Mouse (Mus musculus) kidney, embryonic 14.5 days (tissue): ENCODE data around the gene Uimc1. TPM values are rescaled to one million over a fixed set of nuclear protein-coding genes. Genes with fewer than 3 reads are reported as not detected.

Experiments
- ATAC-seq: fragments of 200-750 bp; cut with Nextera tagmentation; 2 replicates; pipeline ENCODE4 v1.8.0; 2017; ENCODE audit warnings: moderate number of reproducible peaks, mild to moderate bottlenecking, moderate TSS enrichment, moderate library complexity; ENCODE audit not compliant: low FRiP score, low TSS enrichment
- H3K27ac ChIP-seq: fragments of 300-500 bp; sonication (generic); 2 replicates; pipeline ENCODE4 v1.5.1; 2014; ENCODE audit warnings: low read depth, mild to moderate bottlenecking, low read length, moderate library complexity, mixed read lengths
- H3K27me3 ChIP-seq: fragments of 300-500 bp; sonication (generic); 2 replicates; pipeline ENCODE4 v1.6.1; 2014; ENCODE audit warnings: mild to moderate bottlenecking, low read length; ENCODE audit not compliant: control insufficient read depth, insufficient read depth
- H3K36me3 ChIP-seq: fragments of 300-500 bp; sonication (generic); 2 replicates; pipeline ENCODE4 v1.6.1; 2014; ENCODE audit warnings: low read length, mixed read lengths; ENCODE audit not compliant: control insufficient read depth, insufficient read depth
- H3K4me1 ChIP-seq: fragments of 300-500 bp; sonication (generic); 2 replicates; pipeline ENCODE4 v1.6.1; 2014; ENCODE audit warnings: low read length, mixed read lengths; ENCODE audit not compliant: control insufficient read depth, insufficient read depth
- H3K4me2 ChIP-seq: fragments of 300-500 bp; sonication (generic); replicated peaks from 2 replicates; pipeline ENCODE4 v1.6.1; 2014; ENCODE audit warnings: low read depth, mild to moderate bottlenecking, low read length
- H3K4me3 ChIP-seq: fragments of 300-500 bp; sonication (generic); 2 replicates; pipeline ENCODE4 v1.5.1; 2014; ENCODE audit warnings: mild to moderate bottlenecking, low read length
- H3K9ac ChIP-seq: fragments of 300-500 bp; sonication (generic); 2 replicates; pipeline ENCODE4 v1.6.1; 2014; ENCODE audit warnings: low read depth, mild to moderate bottlenecking, low read length, moderate library complexity
- H3K9me3 ChIP-seq: fragments of 300-500 bp; sonication (generic); 2 replicates; pipeline ENCODE4 v1.6.1; 2016; ENCODE audit warnings: low read length; ENCODE audit not compliant: control insufficient read depth
- WGBS: fragments of 180-500 bp; shearing (Covaris S2); extraction: QIAGEN DNeasy Blood & Tissue Kit; methylation state at CpG from one replicate; pipeline ENCODE4 v1.1.7; 2014; 5-methylcytosine and 5-hydroxymethylcytosine counted together
- polyA plus RNA-seq: library from polyadenylated mRNA; unstranded; fragments of >200 nt; fragmentation: Nextera tagmentation; extraction: Ambion mirVana; gene quantifications from 2 replicates; pipeline ENCODE4 v1.2.1, GENCODE M21; 2014

Gene Uimc1
- polyA plus RNA-seq, 1 experiment from 2014 or later: 29.6 TPM

- ATAC-seq: no peak
- no peak overlapping the region for H3K9ac ChIP-seq
- 44% methylated on average over 7 of the region's 7 CpGs for WGBS
- no peak overlapping the region for H3K4me3 ChIP-seq
- 0 out of 2 replicates have a peak, but pooled peaks cover 4% of the 10 kb centered on the region for H3K36me3 ChIP-seq
- no peak overlapping the region for H3K27ac ChIP-seq
- H3K9me3 ChIP-seq: no peaks in the 10 kb centered on the region
- H3K27me3 ChIP-seq: no peaks in the 10 kb centered on the region
- no peaks in the 10 kb centered on the region for H3K4me1 ChIP-seq
- H3K4me2 ChIP-seq: no peak overlapping the region
These were observed 30.4 kb downstream of the Uimc1 start for GRCm38 (mm10) chr13:55069719-55070118.

DNA sequence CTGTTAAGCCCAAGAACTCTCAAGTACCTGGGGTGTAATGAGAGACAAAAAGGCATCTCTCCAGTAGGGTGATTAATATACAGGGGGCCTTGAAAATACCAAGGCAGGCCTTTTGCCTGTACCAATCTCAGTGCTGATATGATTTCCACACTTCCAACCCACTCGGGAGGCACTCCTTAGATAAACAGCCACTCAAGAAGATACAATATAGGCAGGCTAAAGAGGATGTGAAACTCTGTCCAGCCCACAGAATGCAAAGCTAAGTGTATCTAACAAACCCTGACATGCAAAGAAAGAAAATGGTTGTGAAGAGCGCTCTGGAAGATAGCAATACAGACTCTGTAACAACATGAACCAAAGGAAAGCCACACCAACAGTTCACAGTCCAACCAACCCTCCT is 36.8 kb downstream of the Uimc1 start:
- H3K4me3 ChIP-seq: no peak overlapping the region
- H3K4me1 ChIP-seq: no peaks in the 10 kb centered on the region; the same call in 1 of the 2 replicates
- 68% methylated on average over 2 of the region's 2 CpGs for WGBS
- no peak for ATAC-seq
- H3K27me3 ChIP-seq: no peaks in the 10 kb centered on the region
- no peak overlapping the region for H3K4me2 ChIP-seq
- no peak overlapping the region for H3K9ac ChIP-seq
- H3K36me3 ChIP-seq: no peaks in the 10 kb centered on the region; the same call in 1 of the 2 replicates
- H3K9me3 ChIP-seq: no peaks in the 10 kb centered on the region
- H3K27ac ChIP-seq: no peak overlapping the region

DNA sequence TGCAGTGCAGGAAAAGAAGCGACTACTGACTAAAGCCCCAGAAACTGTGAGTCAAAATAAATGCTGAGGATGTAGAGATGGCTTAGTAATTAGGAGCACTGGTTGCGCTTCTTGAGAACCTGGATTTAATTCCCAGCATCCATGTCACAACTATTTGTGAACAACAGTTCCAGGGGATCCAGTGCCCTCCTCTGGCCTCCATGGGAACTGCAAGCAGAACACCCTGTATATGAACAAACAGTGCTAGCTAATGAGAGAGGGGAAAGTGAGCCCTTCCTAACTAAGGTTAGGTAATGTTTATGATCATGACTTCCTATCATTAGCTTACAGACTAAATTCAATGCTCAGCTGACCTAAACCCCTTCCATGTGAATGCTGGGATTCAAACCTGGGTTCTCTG is 42.1 kb downstream of the Uimc1 start:
- H3K27me3 ChIP-seq: no peaks in the 10 kb centered on the region
- H3K4me3 ChIP-seq: no peak overlapping the region
- no peak for ATAC-seq
- H3K9me3 ChIP-seq: no peaks in the 10 kb centered on the region
- no peak overlapping the region for H3K9ac ChIP-seq
- no peaks in the 10 kb centered on the region; the same call in 1 of the 2 replicates for H3K4me1 ChIP-seq
- H3K27ac ChIP-seq: no peak overlapping the region
- 97% methylated on average over 2 of the region's 2 CpGs for WGBS
- no peak overlapping the region for H3K4me2 ChIP-seq
- peaks cover 10% of the 10 kb centered on the region; the same call in 1 of the 2 replicates for H3K36me3 ChIP-seq

GRCm38 (mm10) chr13:55047706-55048105 is 52.4 kb downstream of the Uimc1 start:
- Histone ChIP-seq H3K4me1 (no peaks in the 10 kb centered on the region), H3K27me3 (no peaks in the 10 kb centered on the region), H3K4me3 (no peak overlapping the region), H3K4me2 (no peak overlapping the region), H3K9me3 (no peaks in the 10 kb centered on the region), H3K27ac (no peak overlapping the region), H3K9ac (no peak overlapping the region), H3K36me3 (peaks cover 13% of the 10 kb centered on the region; the same call in 1 of the 2 replicates)
- no peak for ATAC-seq
- 80% methylated on average over 3 of the region's 3 CpGs for WGBS

DNA sequence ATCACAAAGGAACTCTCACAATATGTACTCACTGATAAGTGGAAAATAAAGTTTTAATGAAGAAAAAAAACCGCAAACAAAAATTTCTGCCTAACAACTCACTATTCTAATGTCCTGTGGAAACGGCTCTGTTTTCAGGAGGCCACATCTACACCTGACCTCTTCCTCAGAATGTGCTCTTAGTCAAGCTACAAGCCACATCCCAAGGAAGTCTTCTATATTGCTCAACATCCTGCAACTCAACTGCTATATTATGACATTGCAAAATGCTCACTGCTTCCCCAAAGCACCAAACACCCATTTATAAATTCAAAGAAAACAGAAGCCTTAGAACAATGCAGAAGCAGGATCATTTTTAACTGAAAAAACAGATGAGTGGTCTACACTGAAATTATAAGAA is 60.1 kb downstream of the Uimc1 start:
- 95% methylated on average over 2 of the region's 2 CpGs for WGBS
- Histone ChIP-seq H3K9me3 (no peaks in the 10 kb centered on the region), H3K4me1 (no peaks in the 10 kb centered on the region), H3K36me3 (peaks cover 13% of the 10 kb centered on the region; the same call in 1 of the 2 replicates), H3K4me2 (no peak overlapping the region), H3K4me3 (no peak overlapping the region), H3K9ac (no peak overlapping the region), H3K27me3 (no peaks in the 10 kb centered on the region), H3K27ac (no peak overlapping the region)
- ATAC-seq: no peak

DNA sequence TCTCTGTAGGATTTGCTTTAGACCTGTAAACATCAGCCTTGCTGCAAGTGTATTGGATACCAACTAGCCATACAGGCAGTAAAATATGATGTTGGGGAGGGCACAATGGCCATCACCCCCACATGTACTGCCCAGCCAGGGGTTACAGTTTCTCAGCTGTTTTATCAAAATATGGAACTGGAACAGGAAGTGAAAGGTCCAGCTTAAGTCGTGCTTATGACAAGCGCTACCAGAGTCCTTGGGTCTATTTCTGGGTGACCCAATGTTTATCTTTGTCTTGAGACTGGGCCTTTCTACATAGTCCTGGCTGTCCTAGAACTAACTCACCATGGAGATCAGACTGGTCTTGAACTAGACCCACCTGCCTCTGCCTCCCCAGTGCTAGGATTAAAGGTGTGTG is 75.9 kb downstream of the Uimc1 start:
- Histone ChIP-seq H3K4me2 (no peak overlapping the region), H3K27me3 (no peaks in the 10 kb centered on the region), H3K27ac (no peak overlapping the region), H3K9ac (no peak overlapping the region), H3K9me3 (no peaks in the 10 kb centered on the region), H3K36me3 (peaks cover 11% of the 10 kb centered on the region; the same call in 1 of the 2 replicates), H3K4me1 (no peaks in the 10 kb centered on the region), H3K4me3 (no peak overlapping the region)
- ATAC-seq: no peak
- WGBS: 87% methylated on average over 2 of the region's 2 CpGs

DNA sequence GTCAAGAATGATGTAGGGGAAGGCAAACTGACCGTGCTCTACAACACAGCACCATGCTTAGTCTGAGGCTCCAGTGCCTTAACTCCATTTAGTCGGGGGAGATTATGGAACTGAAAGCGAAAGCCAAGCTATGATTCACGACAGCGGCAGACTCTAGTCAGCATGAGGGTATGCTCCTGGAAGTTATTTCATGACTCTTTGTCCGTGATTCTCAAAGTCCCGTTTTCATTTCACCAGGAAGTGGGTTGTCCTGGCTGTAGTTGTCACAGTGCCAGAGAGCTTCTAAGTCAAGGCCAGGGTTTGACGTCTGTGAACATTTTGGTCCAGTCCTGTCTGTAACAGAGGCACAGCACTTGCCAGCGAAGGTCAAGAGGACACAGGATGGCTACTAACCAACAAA is 77.4 kb downstream of the Uimc1 start:
- Histone ChIP-seq H3K27ac (no peak overlapping the region), H3K9me3 (no peaks in the 10 kb centered on the region), H3K9ac (no peak overlapping the region), H3K4me1 (no peaks in the 10 kb centered on the region), H3K36me3 (peaks cover 2% of the 10 kb centered on the region; the same call in 1 of the 2 replicates), H3K4me2 (no peak overlapping the region), H3K4me3 (no peak overlapping the region), H3K27me3 (no peaks in the 10 kb centered on the region)
- no peak for ATAC-seq
- 73% methylated on average over 9 of the region's 9 CpGs for WGBS

GRCm38 (mm10) chr13:55022256-55022655 is 77.8 kb downstream of the Uimc1 start:
- peaks cover 2% of the 10 kb centered on the region; the same call in 1 of the 2 replicates for H3K36me3 ChIP-seq
- H3K27ac ChIP-seq: no peak overlapping the region
- H3K9me3 ChIP-seq: no peaks in the 10 kb centered on the region
- no peak overlapping the region for H3K4me3 ChIP-seq
- H3K4me1 ChIP-seq: no peaks in the 10 kb centered on the region
- 43% methylated on average over 4 of the region's 4 CpGs for WGBS
- no peaks in the 10 kb centered on the region for H3K27me3 ChIP-seq
- no peak overlapping the region for H3K9ac ChIP-seq
- no peak for ATAC-seq
- H3K4me2 ChIP-seq: no peak overlapping the region

DNA sequence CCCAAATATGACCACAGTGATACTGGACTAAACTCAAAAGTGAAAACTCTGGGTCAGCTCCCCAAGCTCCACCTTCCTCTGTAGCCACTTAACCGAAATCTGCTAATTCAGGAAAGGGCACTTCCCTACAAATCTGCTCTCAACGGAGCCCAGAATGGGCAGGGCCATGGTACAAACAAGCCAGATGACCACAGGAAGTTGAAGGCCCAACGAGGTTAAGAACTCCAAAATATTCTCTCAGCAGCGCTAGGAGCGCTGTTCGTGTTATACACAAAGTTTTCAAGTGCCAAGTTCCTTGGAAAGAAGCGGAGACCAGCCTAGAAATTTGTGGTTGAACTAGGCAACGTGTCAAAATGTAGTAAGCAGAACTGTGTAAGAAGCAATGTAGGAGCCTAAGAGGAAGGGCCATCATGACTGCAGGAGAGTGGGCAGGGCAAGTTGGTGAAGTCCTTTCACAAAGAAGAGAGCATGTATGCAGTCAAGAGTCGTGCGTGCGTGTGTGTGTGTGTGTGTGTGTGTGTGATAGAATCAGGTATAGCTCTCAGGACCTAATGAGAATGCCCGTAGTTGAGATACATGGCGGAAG is 78.8 kb downstream of the Uimc1 start, which contains the start of gene Hk3:
Gene Hk3, minus strand, starts transcription at position 192 of the 586 bp plus-strand sequence.
- H3K4me1 ChIP-seq: no peaks in the 10 kb centered on the region
- 89% methylated on average over 13 of the region's 13 CpGs for WGBS
- H3K36me3 ChIP-seq: peaks cover 2% of the 10 kb centered on the region; the same call in 1 of the 2 replicates
- no peak within 1 kb of the TSS for H3K4me3 ChIP-seq
- H3K27me3 ChIP-seq: no peaks in the 10 kb centered on the region
- no peaks in the 10 kb centered on the region for H3K9me3 ChIP-seq
- no peak within 1 kb of the TSS for H3K27ac ChIP-seq
- H3K9ac ChIP-seq: no peak within 1 kb of the TSS
- ATAC-seq: no peak
- no peak within 1 kb of the TSS for H3K4me2 ChIP-seq
